Mouse (Mus musculus) Muller cell, postnatal 12 days (primary cell): ENCODE data around the gene Rsph3a.

Experiments used
- DNase-seq: peaks from one replicate; pipeline ENCODE4 v3.0.0-alpha.2; 2015; ENCODE audit errors: inconsistent ontology term

Rsph3a gene

DNA sequence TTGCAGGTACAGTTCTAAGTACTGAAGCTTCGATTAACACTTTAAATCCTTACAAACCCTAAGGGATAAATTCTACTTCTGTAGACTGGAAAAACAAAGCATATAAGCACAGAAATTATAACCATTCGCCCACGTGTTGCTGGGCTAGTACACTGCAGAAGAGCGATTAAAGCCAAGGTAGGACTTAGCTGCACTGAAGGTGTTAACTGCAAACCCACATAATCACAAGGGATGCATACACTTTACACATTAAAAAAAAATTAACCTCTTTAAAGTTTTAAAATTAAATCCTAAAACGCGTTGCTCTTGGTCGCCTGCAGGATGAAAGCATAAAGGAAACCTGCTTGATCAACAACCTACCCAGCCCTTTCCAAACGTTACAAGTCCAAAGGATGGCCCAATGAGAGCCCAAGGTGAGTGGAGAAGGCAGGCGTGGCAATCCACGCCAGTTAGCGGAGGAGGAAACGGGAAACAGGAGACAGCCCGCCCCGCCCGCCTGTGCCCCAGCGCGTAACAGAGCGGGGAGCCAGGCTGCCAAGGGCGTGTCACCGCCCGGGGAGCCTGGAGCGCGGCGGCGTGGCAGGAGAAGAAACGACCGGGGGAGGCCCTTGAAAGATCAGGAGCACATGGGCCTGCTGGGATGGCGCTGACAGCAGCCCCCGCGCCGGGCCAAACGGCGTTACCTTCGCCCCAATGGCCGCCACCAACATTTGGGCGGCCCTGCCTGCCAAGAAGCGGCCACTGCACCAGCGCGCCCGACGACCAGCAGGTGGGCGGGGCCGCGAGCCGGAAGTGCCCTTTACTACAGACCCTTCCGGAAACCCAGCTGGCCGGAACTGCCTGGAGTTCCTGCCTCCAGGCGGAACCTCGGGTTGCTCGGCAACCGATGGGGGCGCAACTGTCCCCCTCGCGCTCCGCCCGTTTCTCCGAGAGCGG, at the start of gene Rsph3a:
TSS of gene Rsph3a (plus strand) at position 498 of the 936 bp plus-strand sequence.
- DNase-seq: peak; percentile 96

GRCm38 (mm10) chr17:7896047-7896635, 49.3 kb upstream of the Rsph3a start:
- no peak for DNase-seq

- DNase-seq: no peak
These were observed 48.3 kb upstream of the Rsph3a start for GRCm38 (mm10) chr17:7897120-7897519.

DNA sequence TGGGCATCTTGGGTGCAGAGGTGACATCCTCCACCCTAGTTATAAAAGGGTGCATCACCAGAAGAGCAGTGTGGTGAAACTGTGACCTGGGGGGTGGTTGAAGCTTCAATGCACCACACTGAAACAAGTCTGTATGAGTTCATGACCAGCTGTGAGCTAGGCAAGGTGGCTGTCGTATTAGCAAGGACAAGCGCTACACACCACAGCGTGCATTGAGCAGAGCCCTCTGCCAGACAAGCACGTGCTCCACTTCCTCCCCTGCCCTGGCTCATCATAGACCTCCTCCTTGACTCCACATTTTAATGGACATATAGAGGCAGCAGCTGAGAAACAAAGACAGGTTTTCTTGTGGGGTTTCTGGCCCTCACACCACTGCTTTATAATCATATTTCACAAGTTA, 47.7 kb upstream of the Rsph3a start:
- no peak for DNase-seq

- DNase-seq: no peak
These were observed 46.2 kb upstream of the Rsph3a start for GRCm38 (mm10) chr17:7899233-7899632.

DNA sequence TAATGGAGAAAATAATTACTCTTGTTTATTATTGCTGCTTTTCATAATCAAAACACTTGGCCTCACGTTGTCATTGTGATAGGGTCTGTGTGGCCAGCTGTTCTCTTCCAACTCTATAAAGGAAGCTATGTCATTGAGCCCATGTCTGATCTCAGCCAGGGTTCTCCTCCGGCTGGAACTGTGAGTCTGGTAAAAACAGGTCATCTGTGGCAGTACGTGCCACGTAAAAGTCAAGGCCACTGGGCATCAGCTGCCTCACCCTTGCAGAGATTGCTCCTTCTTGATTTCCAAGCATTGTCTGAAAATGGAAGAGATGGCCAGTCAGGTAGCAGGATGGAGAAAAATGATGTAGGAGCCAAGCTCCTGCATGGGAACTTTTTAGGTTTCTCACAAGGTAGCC, 45.5 kb upstream of the Rsph3a start:
- no peak for DNase-seq

GRCm38 (mm10) chr17:7901536-7901935, 43.9 kb upstream of the Rsph3a start:
- DNase-seq: no peak

- DNase-seq: no peak
These were observed 43.1 kb upstream of the Rsph3a start for GRCm38 (mm10) chr17:7902362-7902761.

GRCm38 (mm10) chr17:7904992-7905391, 40.4 kb upstream of the Rsph3a start:
- DNase-seq: no peak

DNA sequence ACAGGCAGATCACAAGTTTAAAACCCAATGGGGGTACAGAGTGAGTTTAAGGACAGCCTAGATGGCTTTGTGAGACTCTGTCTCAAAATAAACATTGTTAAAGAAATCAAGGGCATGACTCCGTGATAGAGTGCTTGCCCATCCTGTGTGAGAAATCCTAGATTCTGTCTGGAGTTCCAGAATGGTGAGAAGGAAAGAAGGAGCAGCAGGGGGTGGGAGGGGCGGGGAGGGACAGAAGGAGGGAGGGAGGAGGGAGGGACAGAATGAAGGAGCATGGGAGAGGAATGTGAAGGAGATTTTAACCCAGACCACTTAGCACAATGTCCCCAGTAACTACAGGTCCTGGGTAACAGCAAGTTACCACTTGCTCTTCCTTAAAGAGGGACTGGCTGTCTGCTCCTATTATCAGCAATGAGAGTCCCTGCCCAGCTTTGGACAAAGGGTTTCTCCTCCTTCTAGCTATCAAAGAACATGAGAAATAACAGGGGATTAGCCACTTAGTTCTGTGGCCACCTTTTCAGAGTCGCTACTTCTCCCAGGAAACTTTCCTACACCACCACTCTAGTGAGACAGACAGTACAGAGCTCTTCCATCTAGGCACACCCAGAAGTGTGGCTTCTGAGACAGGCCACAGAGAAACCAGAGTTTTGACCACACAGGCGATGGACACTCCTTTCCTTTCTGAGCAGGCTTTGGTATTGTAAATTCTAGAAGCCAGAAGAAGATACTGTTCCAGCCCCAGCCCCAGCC, 39.3 kb upstream of the Rsph3a start:
- DNase-seq: no peak

GRCm38 (mm10) chr17:7914596-7915227, 30.7 kb upstream of the Rsph3a start:
- DNase-seq: no peak

GRCm38 (mm10) chr17:7915791-7916190, 29.6 kb upstream of the Rsph3a start:
- no peak for DNase-seq

DNA sequence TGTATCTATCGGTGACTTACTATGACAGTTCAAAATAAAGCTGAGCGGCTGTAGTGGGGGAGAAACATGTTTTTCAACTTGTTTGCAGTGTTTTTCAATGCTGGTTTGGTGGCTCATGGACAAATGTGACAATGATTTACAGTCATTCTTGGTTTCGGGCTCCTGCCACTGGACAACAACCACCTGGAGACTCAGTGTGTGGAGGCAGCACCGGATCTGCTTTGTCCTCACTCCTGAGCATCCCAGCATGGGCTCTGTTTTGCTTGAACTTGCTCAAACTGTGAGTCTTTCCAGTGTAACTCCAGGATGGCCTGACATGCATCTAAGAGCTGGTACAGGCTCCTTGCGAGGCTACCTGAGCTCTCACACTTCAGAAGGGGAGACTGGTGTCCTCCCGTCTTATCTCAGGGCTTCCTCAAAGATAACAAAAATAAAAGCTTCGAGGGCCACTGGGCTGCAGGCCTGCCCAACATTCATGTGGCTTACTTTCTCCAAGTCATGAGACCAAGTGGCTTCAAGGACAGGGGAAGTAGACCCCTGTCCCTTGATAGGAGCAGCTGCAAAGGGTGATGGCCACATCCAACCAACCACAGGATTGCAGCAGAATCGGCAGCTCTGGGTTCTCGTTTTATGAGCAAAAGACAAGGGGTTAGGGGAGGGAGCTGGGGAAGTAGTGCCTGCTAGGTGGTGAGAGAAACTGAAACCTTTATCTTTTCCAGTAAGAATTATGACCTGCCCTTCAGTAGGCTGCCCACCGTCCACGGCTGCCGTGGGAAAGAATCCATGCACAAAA, 28.4 kb upstream of the Rsph3a start:
- no peak for DNase-seq

DNA sequence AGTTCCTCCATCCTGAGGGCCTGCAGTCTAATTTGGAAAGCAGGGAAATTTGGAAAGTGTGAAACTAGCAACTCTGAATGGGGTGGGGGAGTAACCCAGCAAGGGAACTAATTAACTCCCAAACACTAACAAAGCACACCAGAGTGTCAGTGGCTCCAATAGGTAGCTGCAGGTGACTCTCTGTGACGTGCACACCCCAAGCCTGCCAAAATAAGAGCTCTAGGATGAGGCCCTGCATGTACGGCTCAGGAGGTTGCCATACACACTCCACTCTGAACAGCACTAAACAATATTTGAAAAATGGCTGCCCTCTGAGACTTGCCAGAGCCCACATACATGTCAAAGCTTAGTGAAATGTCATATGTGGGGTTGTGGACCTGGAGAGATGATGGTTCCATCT, 27.1 kb upstream of the Rsph3a start:
- DNase-seq: no peak

DNA sequence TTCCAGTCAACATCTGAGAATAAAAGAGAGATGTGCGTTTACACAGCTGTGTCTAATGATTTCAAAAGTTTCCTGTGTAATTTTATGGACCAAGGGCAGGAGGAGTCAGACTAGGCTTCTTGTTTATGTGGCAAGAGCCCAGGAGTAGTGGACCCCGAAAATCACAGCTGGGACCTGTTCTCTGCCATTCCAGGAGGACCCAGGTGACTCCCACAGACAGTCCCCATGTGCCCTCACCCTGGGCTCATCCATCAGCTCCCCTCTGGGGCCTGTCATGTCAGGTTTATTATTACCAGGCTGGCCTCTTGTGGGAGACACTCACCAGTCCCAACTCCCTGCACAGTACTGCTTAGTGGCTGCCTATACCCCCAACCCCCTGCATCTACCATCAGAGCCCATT, 26.2 kb upstream of the Rsph3a start:
- DNase-seq: no peak

DNA sequence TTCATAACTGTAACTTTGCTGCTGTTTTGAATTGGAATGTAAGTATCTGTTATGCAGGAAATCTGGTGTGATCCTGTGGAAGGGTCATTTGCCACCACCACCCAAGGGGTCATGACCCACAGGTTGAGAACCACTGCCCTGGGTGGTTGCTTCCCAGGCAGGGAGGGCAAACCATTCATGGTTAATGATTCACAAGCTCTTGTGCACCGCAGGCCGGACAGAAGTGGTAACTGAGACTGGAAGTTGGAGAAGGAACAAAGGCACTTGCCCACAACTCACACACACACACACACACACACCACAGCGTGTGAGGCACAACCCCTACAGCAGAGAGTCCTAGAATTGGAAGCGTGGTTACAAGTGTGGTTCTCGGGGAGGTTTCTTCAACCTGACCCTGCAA, 22.9 kb upstream of the Rsph3a start:
- no peak for DNase-seq

DNA sequence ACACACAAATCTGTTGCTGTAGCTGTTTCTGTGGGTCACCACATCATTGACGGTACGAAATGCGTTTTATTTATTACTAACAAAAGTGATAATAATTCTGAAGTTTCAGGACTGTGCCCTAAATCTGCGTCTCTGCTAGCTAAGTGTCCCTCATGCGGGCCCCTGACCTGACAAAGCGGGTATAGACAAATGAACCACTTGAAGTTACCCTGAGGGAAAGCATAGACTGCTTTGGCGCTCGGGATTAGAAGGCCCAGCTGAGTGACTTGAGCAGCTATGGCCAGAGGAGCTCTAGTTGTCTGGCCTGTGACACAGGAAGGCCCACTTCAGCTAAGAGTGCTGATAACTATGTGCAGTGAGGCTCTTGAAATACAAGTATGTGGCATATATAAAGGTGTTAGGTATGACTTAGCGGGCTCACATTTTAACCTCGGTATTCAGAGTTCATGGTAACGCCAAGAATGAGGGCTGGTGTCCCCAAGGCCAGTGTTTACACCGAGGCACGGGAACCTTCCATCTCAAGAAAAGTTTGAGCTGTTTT, 21.2 kb upstream of the Rsph3a start:
- DNase-seq: no peak

- DNase-seq: no peak
These were observed 19.8 kb upstream of the Rsph3a start, which contains the start of gene Tagap for GRCm38 (mm10) chr17:7925413-7926160. TSS of gene Tagap (plus strand) at chr17:7926000.

- DNase-seq: no peak
These were observed 17.6 kb upstream of the Rsph3a start for GRCm38 (mm10) chr17:7927582-7928535.
